Mouse (Mus musculus): ENCODE results near the gene Edem3. TPM values are rescaled to one million over a fixed set of nuclear protein-coding genes. Genes with fewer than 3 reads are reported as not detected.

Edem3 gene
- total RNA-seq, 4 experiments from 2014 or later, result 17.8 to 25.5 (median 20.7) TPM

DNA sequence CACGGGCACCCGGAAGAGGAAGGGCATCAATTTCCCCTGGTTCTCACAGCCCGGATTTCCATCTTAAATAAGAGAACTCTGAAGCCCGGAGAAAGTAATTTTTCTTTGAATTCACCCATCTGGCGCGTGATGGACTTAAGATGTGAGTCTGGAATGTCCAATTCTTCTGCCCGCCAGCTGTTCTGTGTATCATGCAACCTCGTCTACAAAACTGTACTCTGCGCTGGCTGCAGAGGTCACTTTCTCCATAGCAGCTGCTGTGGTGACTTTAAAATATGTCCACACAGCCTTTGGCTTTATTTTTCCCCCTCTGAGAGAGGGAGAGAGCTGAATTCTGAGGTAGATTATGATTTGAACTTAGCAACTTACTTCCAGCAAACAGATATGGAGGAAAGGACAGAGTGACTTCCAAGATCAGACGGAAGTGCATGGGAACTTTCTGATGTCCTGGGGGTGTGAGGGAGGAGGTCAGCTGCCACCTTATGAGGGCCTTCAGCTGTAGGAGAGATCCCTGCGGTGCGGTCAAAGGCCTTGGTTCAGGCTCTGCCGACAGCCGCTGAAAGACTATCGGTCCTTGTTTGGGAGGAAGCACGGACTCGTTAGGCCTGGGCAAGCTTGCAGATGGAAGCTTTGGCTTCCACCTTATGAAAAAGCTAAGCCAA, 108.1 kb downstream of the Edem3 start:
- no peak for DNase-seq (ENCODE audit: low spot score in 2 of 2)

DNA sequence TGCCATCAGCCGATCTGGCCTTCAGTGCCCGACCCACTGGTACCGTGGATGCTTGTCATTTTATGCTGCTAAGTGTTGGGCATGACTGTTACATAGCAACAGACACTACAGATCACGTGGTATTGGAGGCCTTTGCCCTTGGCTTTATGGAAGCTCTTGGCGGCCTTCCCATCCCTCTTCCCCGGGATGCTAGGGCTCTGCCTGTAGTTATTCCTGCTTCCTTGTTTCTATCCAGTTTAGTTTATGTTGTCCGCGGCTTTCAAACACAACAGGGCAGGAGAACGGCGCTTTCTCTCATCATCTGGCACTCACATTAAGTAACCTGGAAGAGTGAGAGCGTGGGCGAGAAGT, 108.6 kb downstream of the Edem3 start:
- peak in 1 of 2 experiments; percentile 2 for DNase-seq (ENCODE audit: low spot score in 2 of 2)

- no peak for DNase-seq (ENCODE audit: low spot score in 2 of 2)
Observed at GRCm38 (mm10) chr1:151864326-151864725, 109.2 kb downstream of the Edem3 start.

Other genes starting within 250 kb of the Edem3 start
- 10 to 100 TPM in 1 of 4 experiments, 1 to 10 TPM in 3; 5.7 to 11.8 (median 7.9) TPM for gene Fam129a, start 184.2 kb upstream of the Edem3 start, total RNA-seq (2022)

Data from gastrocnemius, adult 8-10 months (tissue).